Mouse (Mus musculus): Measurements from ENCODE around the gene Carf. TPM values are rescaled to one million over a fixed set of nuclear protein-coding genes. Genes with fewer than 3 reads are reported as not detected.

Carf gene
- polyA plus RNA-seq, 1 experiment from 2014 or later, result 10.0 TPM

DNA sequence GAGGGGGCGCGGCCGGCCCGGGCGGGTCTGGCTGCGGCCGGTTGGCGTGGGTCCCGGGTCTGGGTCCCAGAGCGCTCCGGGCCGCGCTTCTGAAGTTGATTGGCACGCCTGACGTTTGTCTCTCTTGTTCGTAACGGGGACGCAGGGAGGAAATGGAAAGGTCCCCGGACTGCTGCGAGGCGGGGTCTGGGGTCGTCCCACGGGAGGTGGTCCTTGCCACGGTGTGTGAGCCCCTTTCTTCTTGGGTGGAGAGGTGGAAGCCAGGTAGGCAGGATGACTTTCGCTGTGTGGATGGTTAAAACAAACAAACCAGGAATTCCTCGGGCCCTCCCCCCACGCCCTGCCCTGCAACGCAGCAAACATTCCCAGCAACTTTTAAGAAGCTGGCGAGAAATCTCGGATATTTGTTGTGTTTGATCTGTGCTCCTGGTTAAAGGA is 82.8 kb downstream of the Carf start:
- no peak; the same call in 1 of the 2 replicates for ATAC-seq (replicated peaks)
- H3K27me3 ChIP-seq (replicated peaks), result no peaks in the 10 kb centered on the region
- no peaks in the 10 kb centered on the region for H3K9me3 ChIP-seq
- H3K36me3 ChIP-seq (replicated peaks), result no peaks in the 10 kb centered on the region
- peak overlapping the region; percentile 89 for H3K9ac ChIP-seq
- H3K4me2 ChIP-seq, result peak overlapping the region; percentile 61
- peak overlapping the region; percentile 96 for H3K27ac ChIP-seq
- peak overlapping the region; percentile 96 for H3K4me3 ChIP-seq
- H3K4me1 ChIP-seq, result peaks cover 18% of the 10 kb centered on the region
- 0% methylated on average over 29 of the region's 30 CpGs for WGBS

DNA sequence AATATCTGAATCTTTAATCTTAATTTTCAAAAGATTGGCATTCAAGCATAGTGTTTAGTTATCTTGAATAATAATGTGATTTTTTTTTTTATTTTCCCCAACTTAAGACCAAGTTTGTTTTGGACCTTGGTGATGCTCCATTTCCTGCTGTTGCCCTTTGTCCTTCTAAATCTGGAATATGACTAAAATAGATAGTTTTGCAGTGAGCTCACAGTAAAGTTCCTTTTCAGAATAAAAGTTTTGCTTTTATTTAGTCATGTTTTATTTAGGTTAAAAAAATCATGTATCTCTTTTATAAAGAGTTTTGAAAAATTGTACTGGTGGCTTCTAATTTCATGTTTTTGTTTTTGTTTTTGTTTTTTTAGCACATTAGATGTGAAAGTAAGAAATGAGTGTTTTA is 90.4 kb downstream of the Carf start:
- no peak overlapping the region for H3K4me3 ChIP-seq
- no peaks in the 10 kb centered on the region for H3K36me3 ChIP-seq (replicated peaks)
- H3K27me3 ChIP-seq (replicated peaks), result no peaks in the 10 kb centered on the region
- no peak overlapping the region for H3K9ac ChIP-seq
- no peaks in the 10 kb centered on the region for H3K4me1 ChIP-seq
- H3K4me2 ChIP-seq, result no peak overlapping the region
- no peak for ATAC-seq (replicated peaks)
- no peaks in the 10 kb centered on the region for H3K9me3 ChIP-seq
- no peak overlapping the region for H3K27ac ChIP-seq

DNA sequence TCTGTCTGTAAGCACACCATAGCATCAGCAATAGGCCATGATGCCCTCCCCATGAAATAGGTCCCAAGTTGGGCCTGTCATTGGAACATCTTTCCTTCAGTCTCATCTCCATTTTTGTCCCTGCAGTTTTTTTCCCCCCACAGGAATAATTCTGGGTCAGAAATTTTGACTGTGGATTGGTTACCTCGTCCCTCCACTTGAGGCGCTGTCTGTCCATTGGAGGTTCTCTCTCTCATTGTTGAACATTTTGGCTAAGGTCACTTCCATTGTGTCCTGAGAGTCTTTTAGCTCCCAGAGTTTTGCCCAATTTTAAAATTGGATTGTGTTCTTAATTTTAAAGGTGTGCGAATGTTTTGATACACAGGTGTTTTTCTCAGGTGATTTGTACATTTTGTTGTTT is 98.8 kb downstream of the Carf start:
- H3K4me1 ChIP-seq, result 0 out of 2 replicates have a peak, but pooled peaks cover 3% of the 10 kb centered on the region
- H3K9ac ChIP-seq, result no peak overlapping the region
- peaks cover 14% of the 10 kb centered on the region for H3K36me3 ChIP-seq (replicated peaks)
- ATAC-seq (replicated peaks), result no peak
- no peaks in the 10 kb centered on the region for H3K27me3 ChIP-seq (replicated peaks)
- H3K4me2 ChIP-seq, result no peak overlapping the region
- no peak overlapping the region for H3K4me3 ChIP-seq
- WGBS, result 72% methylated on average over 3 of the region's 3 CpGs
- H3K27ac ChIP-seq, result no peak overlapping the region
- no peaks in the 10 kb centered on the region for H3K9me3 ChIP-seq

DNA sequence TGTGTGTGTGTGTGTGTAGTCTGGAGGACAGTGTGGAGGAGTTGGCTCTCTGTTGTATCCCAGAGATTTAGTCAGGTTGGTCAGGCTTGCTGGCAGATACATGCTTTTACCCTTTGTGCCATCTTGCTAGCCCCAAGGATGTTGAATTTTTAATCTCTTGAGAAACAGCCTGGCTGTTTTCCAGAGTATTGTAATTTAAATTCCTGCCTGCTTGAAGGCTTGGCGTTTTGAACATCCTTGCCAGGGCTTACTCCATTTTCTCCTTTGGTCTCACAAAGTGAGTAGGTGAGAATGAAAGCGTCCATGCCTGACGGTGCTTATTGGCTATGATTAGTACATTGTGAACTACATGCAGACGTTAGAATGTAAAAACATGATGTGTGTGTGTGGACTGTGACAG is 101.0 kb downstream of the Carf start:
- no peaks in the 10 kb centered on the region for H3K9me3 ChIP-seq
- H3K27ac ChIP-seq, result no peak overlapping the region
- ATAC-seq (replicated peaks), result no peak
- H3K4me2 ChIP-seq, result no peak overlapping the region
- H3K9ac ChIP-seq, result no peak overlapping the region
- peaks cover 30% of the 10 kb centered on the region for H3K36me3 ChIP-seq (replicated peaks)
- no peak overlapping the region for H3K4me3 ChIP-seq
- WGBS, result 52% methylated on average over 4 of the region's 4 CpGs
- H3K4me1 ChIP-seq, result 0 out of 2 replicates have a peak, but pooled peaks cover 3% of the 10 kb centered on the region
- no peaks in the 10 kb centered on the region for H3K27me3 ChIP-seq (replicated peaks)

Other genes with a start within 250 kb of the Carf start
- gene Fam117b, start 185.2 kb upstream of the Carf start, polyA plus RNA-seq (2015; fragmentation: Nextera tagmentation; extraction: Ambion mirVana), result 44.3 and 48.2 TPM in 2 replicates
- gene Ica1l, start 55.1 kb upstream of the Carf start, polyA plus RNA-seq (2015; fragmentation: Nextera tagmentation; extraction: Ambion mirVana), result 44.1 and 44.6 TPM in 2 replicates
- 44.7 and 49.2 TPM in 2 replicates for gene Wdr12, start 398 bp downstream of the Carf start, polyA plus RNA-seq (2015; fragmentation: Nextera tagmentation; extraction: Ambion mirVana)
- 7.9 and 9.6 TPM in 2 replicates for gene Nbeal1, start 82.4 kb downstream of the Carf start, polyA plus RNA-seq (2015; fragmentation: Nextera tagmentation; extraction: Ambion mirVana)
- gene Cyp20a1, start 245.1 kb downstream of the Carf start, polyA plus RNA-seq (2015; fragmentation: Nextera tagmentation; extraction: Ambion mirVana), result 11.4 and 12.5 TPM in 2 replicates

All from midbrain, embryonic 15.5 days (tissue).